Mouse (Mus musculus): ENCODE measurements around the gene Trpc7. TPM values are rescaled to one million over a fixed set of nuclear protein-coding genes. Genes with fewer than 3 reads are reported as not detected.

Gene Trpc7
- polyA plus RNA-seq, 1 experiment: 0.27 TPM

GRCm38 (mm10) chr13:56762446-56763229, 133.2 kb downstream of the Trpc7 start:
- Histone ChIP-seq H3K27me3 (ENCODE audit: control insufficient read depth, insufficient read depth, low read length) (no peaks in the 10 kb centered on the region), H3K36me3 (ENCODE audit: control insufficient read depth, insufficient read depth, low read length) (no peaks in the 10 kb centered on the region), H3K27ac (ENCODE audit: insufficient read depth, low read depth, low read length) (no peak overlapping the region), H3K4me3 (ENCODE audit: low read depth, low read length) (no peak overlapping the region), H3K4me1 (ENCODE audit: control insufficient read depth, insufficient read depth, insufficient read length, low read length) (0 out of 2 replicates have a peak, but pooled peaks cover 2% of the 10 kb centered on the region)
- TF ChIP-seq CTCF (IDR thresholded peaks at IDR 0.05; ENCODE audit: extremely low read depth, insufficient read length, insufficient replicate concordance, low read depth, low read length) (no peak), POLR2A (IDR thresholded peaks at IDR 0.05; ENCODE audit: low read depth, low read length) (no peak)
- WGBS: 45% methylated on average over 13 of the region's 13 CpGs

GRCm38 (mm10) chr13:56758492-56758891, 137.3 kb downstream of the Trpc7 start:
- TF ChIP-seq CTCF (IDR thresholded peaks at IDR 0.05; ENCODE audit: extremely low read depth, insufficient read length, insufficient replicate concordance, low read depth, low read length) (peak; percentile 97; the same call in 1 of the 2 replicates), POLR2A (IDR thresholded peaks at IDR 0.05; ENCODE audit: low read depth, low read length) (no peak)
- no peaks in the 10 kb centered on the region for H3K36me3 ChIP-seq (ENCODE audit: control insufficient read depth, insufficient read depth, low read length)
- H3K4me3 ChIP-seq (ENCODE audit: low read depth, low read length): no peak overlapping the region
- no peaks in the 10 kb centered on the region; the same call in 1 of the 2 replicates for H3K4me1 ChIP-seq (ENCODE audit: control insufficient read depth, insufficient read depth, insufficient read length, low read length)
- peaks cover 6% of the 10 kb centered on the region; the same call in 1 of the 2 replicates for H3K27me3 ChIP-seq (ENCODE audit: control insufficient read depth, insufficient read depth, low read length)
- 33% methylated on average over 6 of the region's 6 CpGs for WGBS
- H3K27ac ChIP-seq (ENCODE audit: insufficient read depth, low read depth, low read length): no peak overlapping the region

GRCm38 (mm10) chr13:56757201-56757600, 138.6 kb downstream of the Trpc7 start:
- WGBS: 69% methylated on average over 12 of the region's 12 CpGs
- no peak overlapping the region for H3K4me3 ChIP-seq (ENCODE audit: low read depth, low read length)
- no peaks in the 10 kb centered on the region for H3K36me3 ChIP-seq (ENCODE audit: control insufficient read depth, insufficient read depth, low read length)
- no peak for TF ChIP-seq CTCF (IDR thresholded peaks at IDR 0.05; ENCODE audit: extremely low read depth, insufficient read length, insufficient replicate concordance, low read depth, low read length)
- TF ChIP-seq POLR2A (IDR thresholded peaks at IDR 0.05; ENCODE audit: low read depth, low read length): no peak
- peaks cover 8% of the 10 kb centered on the region for H3K4me1 ChIP-seq (ENCODE audit: control insufficient read depth, insufficient read depth, insufficient read length, low read length)
- H3K27me3 ChIP-seq (ENCODE audit: control insufficient read depth, insufficient read depth, low read length): peaks cover 19% of the 10 kb centered on the region
- no peak overlapping the region for H3K27ac ChIP-seq (ENCODE audit: insufficient read depth, low read depth, low read length)

- Histone ChIP-seq H3K27me3 (ENCODE audit: control insufficient read depth, insufficient read depth, low read length) (peaks cover 20% of the 10 kb centered on the region), H3K36me3 (ENCODE audit: control insufficient read depth, insufficient read depth, low read length) (no peaks in the 10 kb centered on the region), H3K27ac (ENCODE audit: insufficient read depth, low read depth, low read length) (no peak overlapping the region), H3K4me1 (ENCODE audit: control insufficient read depth, insufficient read depth, insufficient read length, low read length) (peaks cover 8% of the 10 kb centered on the region), H3K4me3 (ENCODE audit: low read depth, low read length) (no peak overlapping the region)
- 38% methylated on average over 6 of the region's 6 CpGs for WGBS
- peak; percentile 35; the same call in 1 of the 2 replicates for TF ChIP-seq CTCF (IDR thresholded peaks at IDR 0.05; ENCODE audit: extremely low read depth, insufficient read length, insufficient replicate concordance, low read depth, low read length)
- no peak for TF ChIP-seq POLR2A (IDR thresholded peaks at IDR 0.05; ENCODE audit: low read depth, low read length)
Measured at GRCm38 (mm10) chr13:56755871-56756270, 139.9 kb downstream of the Trpc7 start.

GRCm38 (mm10) chr13:56753192-56753951, 142.4 kb downstream of the Trpc7 start, which contains the start of gene Gm45623:
TSS of gene Gm45623 (minus strand) at chr13:56753827.
- H3K36me3 ChIP-seq (ENCODE audit: control insufficient read depth, insufficient read depth, low read length): no peaks in the 10 kb centered on the region
- WGBS: 4% methylated on average over 71 of the region's 71 CpGs
- no peak within 1 kb of the TSS for H3K27ac ChIP-seq (ENCODE audit: insufficient read depth, low read depth, low read length)
- H3K4me1 ChIP-seq (ENCODE audit: control insufficient read depth, insufficient read depth, insufficient read length, low read length): peaks cover 8% of the 10 kb centered on the region
- TF ChIP-seq CTCF (IDR thresholded peaks at IDR 0.05; ENCODE audit: extremely low read depth, insufficient read length, insufficient replicate concordance, low read depth, low read length) (no peak), POLR2A (IDR thresholded peaks at IDR 0.05; ENCODE audit: low read depth, low read length) (no peak)
- H3K27me3 ChIP-seq (ENCODE audit: control insufficient read depth, insufficient read depth, low read length): peaks cover 20% of the 10 kb centered on the region
- peak within 1 kb of the TSS; percentile 47 for H3K4me3 ChIP-seq (ENCODE audit: low read depth, low read length)

GRCm38 (mm10) chr13:56752474-56753191, 143.2 kb downstream of the Trpc7 start:
- Histone ChIP-seq H3K4me1 (ENCODE audit: control insufficient read depth, insufficient read depth, insufficient read length, low read length) (peaks cover 9% of the 10 kb centered on the region), H3K36me3 (ENCODE audit: control insufficient read depth, insufficient read depth, low read length) (no peaks in the 10 kb centered on the region), H3K27me3 (ENCODE audit: control insufficient read depth, insufficient read depth, low read length) (peaks cover 20% of the 10 kb centered on the region), H3K27ac (ENCODE audit: insufficient read depth, low read depth, low read length) (no peak overlapping the region), H3K4me3 (ENCODE audit: low read depth, low read length) (peak overlapping the region; percentile 47)
- TF ChIP-seq CTCF (IDR thresholded peaks at IDR 0.05; ENCODE audit: extremely low read depth, insufficient read length, insufficient replicate concordance, low read depth, low read length) (no peak), POLR2A (IDR thresholded peaks at IDR 0.05; ENCODE audit: low read depth, low read length) (no peak)
- 5% methylated on average over 41 of the region's 41 CpGs for WGBS
